Mouse (Mus musculus) liver, embryonic 12.5 days (tissue): ENCODE data around the gene Coasy. TPM values are rescaled to one million over a fixed set of nuclear protein-coding genes. Genes with fewer than 3 reads are reported as not detected.

Experiments
- ATAC-seq: fragments of 200-750 bp; cut with Nextera tagmentation; 2 replicates; pipeline ENCODE4 v1.8.0; 2017; ENCODE audit warnings: moderate number of reproducible peaks, mild to moderate bottlenecking, moderate library complexity
- H3K27ac ChIP-seq: fragments of 300-500 bp; sonication (generic); 2 replicates; pipeline ENCODE4 v1.5.1; 2016; ENCODE audit warnings: mild to moderate bottlenecking
- H3K27me3 ChIP-seq: fragments of 300-500 bp; sonication (generic); replicated peaks from 2 replicates; pipeline ENCODE4 v1.6.1; 2016; ENCODE audit warnings: mild to moderate bottlenecking, moderate library complexity
- H3K36me3 ChIP-seq: fragments of 300-500 bp; sonication (generic); 2 replicates; pipeline ENCODE4 v1.6.1; 2016; ENCODE audit warnings: mild to moderate bottlenecking, moderate library complexity
- H3K4me1 ChIP-seq: fragments of 300-500 bp; sonication (generic); 2 replicates; pipeline ENCODE4 v1.6.1; 2016
- H3K4me2 ChIP-seq: fragments of 300-500 bp; sonication (generic); 2 replicates; pipeline ENCODE4 v1.6.1; 2016; ENCODE audit warnings: mild to moderate bottlenecking, moderate library complexity
- H3K4me3 ChIP-seq: fragments of 300-500 bp; sonication (generic); 2 replicates; pipeline ENCODE4 v1.5.1; 2016; ENCODE audit warnings: mild to moderate bottlenecking, moderate library complexity
- H3K9ac ChIP-seq: fragments of 300-500 bp; sonication (generic); 2 replicates; pipeline ENCODE4 v1.6.1; 2016; ENCODE audit warnings: mild to moderate bottlenecking, moderate library complexity
- H3K9me3 ChIP-seq: fragments of 300-500 bp; sonication (generic); replicated peaks from 2 replicates; pipeline ENCODE4 v1.6.1; 2016; ENCODE audit warnings: mild to moderate bottlenecking, moderate library complexity
- WGBS: fragments of 180-500 bp; shearing (Covaris S2); methylation state at CpG from one replicate; pipeline ENCODE4 v1.1.7; 2016; ENCODE audit not compliant: insufficient replicate concordance; 5-methylcytosine and 5-hydroxymethylcytosine counted together
- polyA plus RNA-seq: library from polyadenylated mRNA; unstranded; fragments of >200 nt; fragmentation: Nextera tagmentation; extraction: Ambion mirVana; gene quantifications from 2 replicates; pipeline ENCODE4 v1.2.1, GENCODE M21; 2016

Gene Coasy
- polyA plus RNA-seq, 1 experiment from 2014 or later: 28.5 TPM

- Histone ChIP-seq H3K4me2 (peak overlapping the region; percentile 95), H3K27me3 (peaks cover 51% of the 10 kb centered on the region), H3K36me3 (peaks cover 14% of the 10 kb centered on the region), H3K4me3 (peak overlapping the region; percentile 78), H3K4me1 (peaks cover 57% of the 10 kb centered on the region), H3K9me3 (no peaks in the 10 kb centered on the region), H3K9ac (peak overlapping the region; percentile 86), H3K27ac (peak overlapping the region; percentile 93)
- WGBS: 8% methylated on average over 10 of the region's 10 CpGs
- ATAC-seq: no peak
These were observed 706 bp upstream of the Coasy start for GRCm38 (mm10) chr11:101081659-101082058.

GRCm38 (mm10) chr11:101083083-101083697 lies 825 bp downstream of the Coasy start:
- ATAC-seq: no peak
- H3K27ac ChIP-seq: peak overlapping the region; percentile 93
- no peaks in the 10 kb centered on the region for H3K9me3 ChIP-seq
- H3K4me2 ChIP-seq: peak overlapping the region; percentile 95
- 32% methylated on average over 19 of the region's 19 CpGs for WGBS
- peak overlapping the region; percentile 86 for H3K9ac ChIP-seq
- peaks cover 16% of the 10 kb centered on the region for H3K36me3 ChIP-seq
- H3K4me3 ChIP-seq: peak overlapping the region; percentile 78
- peaks cover 36% of the 10 kb centered on the region for H3K27me3 ChIP-seq
- peaks cover 69% of the 10 kb centered on the region for H3K4me1 ChIP-seq

- H3K4me3 ChIP-seq: no peak overlapping the region
- H3K27me3 ChIP-seq: peaks cover 25% of the 10 kb centered on the region
- H3K4me2 ChIP-seq: no peak overlapping the region
- peaks cover 26% of the 10 kb centered on the region for H3K36me3 ChIP-seq
- H3K4me1 ChIP-seq: peaks cover 74% of the 10 kb centered on the region
- H3K9ac ChIP-seq: no peak overlapping the region
- no peak overlapping the region for H3K27ac ChIP-seq
- ATAC-seq: no peak
- H3K9me3 ChIP-seq: no peaks in the 10 kb centered on the region
- WGBS: 82% methylated on average over 14 of the region's 14 CpGs
These were observed 1.9 kb downstream of the Coasy start for GRCm38 (mm10) chr11:101084246-101084645.

- no peak overlapping the region for H3K4me3 ChIP-seq
- no peak overlapping the region for H3K27ac ChIP-seq
- peaks cover 20% of the 10 kb centered on the region for H3K27me3 ChIP-seq
- peaks cover 69% of the 10 kb centered on the region for H3K4me1 ChIP-seq
- 90% methylated on average over 12 of the region's 12 CpGs for WGBS
- H3K36me3 ChIP-seq: peaks cover 32% of the 10 kb centered on the region
- H3K9ac ChIP-seq: no peak overlapping the region
- no peak overlapping the region for H3K4me2 ChIP-seq
- H3K9me3 ChIP-seq: no peaks in the 10 kb centered on the region
- no peak for ATAC-seq
These were observed 2.4 kb downstream of the Coasy start for GRCm38 (mm10) chr11:101084811-101085210.

- no peaks in the 10 kb centered on the region for H3K9me3 ChIP-seq
- no peak overlapping the region for H3K4me3 ChIP-seq
- peaks cover 67% of the 10 kb centered on the region for H3K4me1 ChIP-seq
- peaks cover 41% of the 10 kb centered on the region for H3K36me3 ChIP-seq
- 91% methylated on average over 18 of the region's 18 CpGs for WGBS
- H3K4me2 ChIP-seq: peak overlapping the region; percentile 94
- H3K27me3 ChIP-seq: peaks cover 10% of the 10 kb centered on the region
- peak overlapping the region; percentile 83; the same call in 1 of the 2 replicates for H3K27ac ChIP-seq
- H3K9ac ChIP-seq: peak overlapping the region; percentile 86
- ATAC-seq: no peak
These were observed 3.4 kb downstream of the Coasy start for GRCm38 (mm10) chr11:101085617-101086322.

- 82% methylated on average over 6 of the region's 6 CpGs for WGBS
- peak overlapping the region; percentile 80 for H3K4me3 ChIP-seq
- peak overlapping the region; percentile 83 for H3K27ac ChIP-seq
- H3K4me2 ChIP-seq: peak overlapping the region; percentile 94
- H3K27me3 ChIP-seq: peaks cover 5% of the 10 kb centered on the region
- H3K9ac ChIP-seq: peak overlapping the region; percentile 86
- no peak for ATAC-seq
- H3K36me3 ChIP-seq: peaks cover 47% of the 10 kb centered on the region
- H3K4me1 ChIP-seq: peaks cover 64% of the 10 kb centered on the region
- H3K9me3 ChIP-seq: no peaks in the 10 kb centered on the region
These were observed 3.9 kb downstream of the Coasy start for GRCm38 (mm10) chr11:101086323-101086674.

GRCm38 (mm10) chr11:101086756-101087681 lies 4.7 kb downstream of the Coasy start, which contains the start of gene Mlx:
TSS of gene Mlx (plus strand) at chr11:101087277.
- Histone ChIP-seq H3K36me3 (peaks cover 54% of the 10 kb centered on the region), H3K9me3 (no peaks in the 10 kb centered on the region), H3K27me3 (no peaks in the 10 kb centered on the region), H3K4me1 (peaks cover 57% of the 10 kb centered on the region), H3K27ac (peak within 1 kb of the TSS; percentile 83), H3K9ac (peak within 1 kb of the TSS; percentile 86), H3K4me3 (peak within 1 kb of the TSS; percentile 80), H3K4me2 (peak within 1 kb of the TSS; percentile 94)
- WGBS: 5% methylated on average over 52 of the region's 52 CpGs
- ATAC-seq: peak; percentile 80

GRCm38 (mm10) chr11:101087682-101088055 lies 5.3 kb downstream of the Coasy start:
- Histone ChIP-seq H3K4me3 (peak overlapping the region; percentile 80), H3K27ac (peak overlapping the region; percentile 83)
- WGBS: 7% methylated on average over 8 of the region's 8 CpGs

GRCm38 (mm10) chr11:101089931-101090330 lies 7.6 kb downstream of the Coasy start:
- Histone ChIP-seq H3K27me3 (no peaks in the 10 kb centered on the region), H3K9me3 (no peaks in the 10 kb centered on the region), H3K9ac (0 out of 2 replicates have a peak overlapping the region, but pooled peaks have one; percentile 9), H3K4me2 (no peak overlapping the region), H3K4me3 (no peak overlapping the region), H3K27ac (no peak overlapping the region), H3K4me1 (peaks cover 52% of the 10 kb centered on the region), H3K36me3 (peaks cover 72% of the 10 kb centered on the region)
- 82% methylated on average over 1 of the region's 1 CpGs for WGBS
- ATAC-seq: no peak

More at GRCm38 (mm10) chr11:101087682-101088055, 5.3 kb downstream of the Coasy start:
- peak overlapping the region; percentile 94 for H3K4me2 ChIP-seq
- peak overlapping the region; percentile 86 for H3K9ac ChIP-seq
- peaks cover 56% of the 10 kb centered on the region for H3K4me1 ChIP-seq
- H3K9me3 ChIP-seq: no peaks in the 10 kb centered on the region
- no peaks in the 10 kb centered on the region for H3K27me3 ChIP-seq
- ATAC-seq: no peak; the same call in 1 of the 2 replicates
- peaks cover 60% of the 10 kb centered on the region for H3K36me3 ChIP-seq

- H3K9me3 ChIP-seq: no peaks in the 10 kb centered on the region
- peak overlapping the region; percentile 99 for H3K4me2 ChIP-seq
- peak overlapping the region; percentile 86 for H3K4me3 ChIP-seq
- ATAC-seq: no peak
- H3K9ac ChIP-seq: peak overlapping the region; percentile 90
- 2% methylated on average over 18 of the region's 18 CpGs for WGBS
- no peaks in the 10 kb centered on the region for H3K27me3 ChIP-seq
- peak overlapping the region; percentile 98 for H3K27ac ChIP-seq
- H3K36me3 ChIP-seq: peaks cover 79% of the 10 kb centered on the region
- H3K4me1 ChIP-seq: peaks cover 27% of the 10 kb centered on the region
These were observed 12.6 kb downstream of the Coasy start for GRCm38 (mm10) chr11:101094930-101095313.

GRCm38 (mm10) chr11:101095314-101096024 lies 13.1 kb downstream of the Coasy start, which contains the start of gene Psmc3ip:
TSS of gene Psmc3ip (minus strand) at chr11:101095436.
- Histone ChIP-seq H3K4me2 (peak within 1 kb of the TSS; percentile 99), H3K4me3 (peak within 1 kb of the TSS; percentile 86), H3K27me3 (no peaks in the 10 kb centered on the region), H3K9ac (peak within 1 kb of the TSS; percentile 90), H3K4me1 (peaks cover 27% of the 10 kb centered on the region), H3K36me3 (peaks cover 79% of the 10 kb centered on the region), H3K9me3 (no peaks in the 10 kb centered on the region), H3K27ac (peak within 1 kb of the TSS; percentile 98)
- WGBS: under 1% methylated on average over 43 of the region's 43 CpGs
- peak; percentile 95 for ATAC-seq
